Mouse (Mus musculus) ES-E14 (cell line): ENCODE measurements around the gene 2700049A03Rik. TPM values are rescaled to one million over a fixed set of nuclear protein-coding genes. Genes with fewer than 3 reads are reported as not detected.

ENCODE experiments used
- DNase-seq: peaks from one replicate; pipeline ENCODE4 v3.0.0-alpha.2; 2013; ENCODE audit warnings: low read depth, low spot score
- H3K27ac ChIP-seq: 2 replicates; pipeline ENCODE4 v1.5.1; 2012; ENCODE audit warnings: low read depth, mild to moderate bottlenecking, low read length, moderate library complexity, mixed read lengths; ENCODE audit not compliant: poor library complexity, insufficient read depth, severe bottlenecking
- H3K36me3 ChIP-seq: 2 replicates; pipeline ENCODE4 v1.6.1; 2012; ENCODE audit warnings: mild to moderate bottlenecking, low read length, moderate library complexity, mixed read lengths; ENCODE audit not compliant: control insufficient read depth, poor library complexity, insufficient read depth, severe bottlenecking
- H3K4me1 ChIP-seq, 2 experiments: fragments of 150-350 bp in 1 of 2; sonication (generic) in 1 of 2; 2 replicates each; pipeline ENCODE4 v1.6.1; 2012; ENCODE audit warnings: low read length in 2 of 2, mild to moderate bottlenecking in 1 of 2, mixed read lengths in 1 of 2; ENCODE audit not compliant: control insufficient read depth in 2 of 2, insufficient read depth in 2 of 2, poor library complexity in 1 of 2
- H3K4me3 ChIP-seq, 2 experiments: fragments of 150-350 bp in 1 of 2; sonication (generic) in 1 of 2; 2 replicates each; pipeline ENCODE4 v1.5.1; 2012; ENCODE audit warnings: low read length in 2 of 2, low read depth in 1 of 2, mild to moderate bottlenecking in 1 of 2, mixed read lengths in 1 of 2; ENCODE audit not compliant: insufficient read depth in 1 of 2, poor library complexity in 1 of 2, severe bottlenecking in 1 of 2
- H3K9ac ChIP-seq: 2 replicates; pipeline ENCODE4 v1.6.1; 2012; ENCODE audit warnings: low read depth, mild to moderate bottlenecking, low read length, mixed read lengths; ENCODE audit not compliant: poor library complexity, insufficient read depth, severe bottlenecking
- H3K9me3 ChIP-seq: fragments of 150-350 bp; sonication (generic); 2 replicates; pipeline ENCODE4 v1.6.1; 2012; ENCODE audit warnings: low read depth, mild to moderate bottlenecking, low read length; ENCODE audit not compliant: control insufficient read depth, insufficient read depth
- CHD2 ChIP-seq: IDR thresholded peaks from 2 replicates; pipeline ENCODE4 v1.6.1; 2014; ENCODE audit warnings: mild to moderate bottlenecking, low read depth, low read length, inconsistent platforms
- HCFC1 ChIP-seq: IDR thresholded peaks from 2 replicates; pipeline ENCODE4 v1.6.1; 2012; ENCODE audit warnings: low read length, inconsistent platforms, borderline replicate concordance; ENCODE audit not compliant: insufficient read depth
- MAFK ChIP-seq: IDR thresholded peaks from 2 replicates; pipeline ENCODE4 v1.6.1; 2014; ENCODE audit warnings: mild to moderate bottlenecking, low read depth, low read length, inconsistent platforms; ENCODE audit not compliant: insufficient read depth
- ZC3H11A ChIP-seq: IDR thresholded peaks from 2 replicates; pipeline ENCODE4 v1.6.1; 2012; ENCODE audit warnings: low read depth, mild to moderate bottlenecking, inconsistent platforms, low read length, borderline replicate concordance
- ZNF384 ChIP-seq: IDR thresholded peaks from 2 replicates; pipeline ENCODE4 v1.6.1; 2012; ENCODE audit warnings: low read depth, low read length, inconsistent platforms
- in situ Hi-C, 2 experiments: fragments of 600-800 bp; cut with MboI; formaldehyde crosslinking; loops; one replicate each; pipeline ENCODE4 v1.15.1; 2025; ENCODE audit warnings: low sequenced_read_pairs in 2 of 2, inconsistent platforms in 1 of 2; ENCODE audit not compliant: unreplicated experiment in 2 of 2
- total RNA-seq: library from RNA; depleted of rRNA; stranded (reverse); fragments of 300-350 nt; gene quantifications from 2 replicates; pipeline ENCODE4 v1.2.3, GENCODE M21; 2012

Gene 2700049A03Rik
- total RNA-seq, 1 experiment = 18.3 TPM

GRCm38 (mm10) chr12:71274519-71275237 is 138.0 kb downstream of the 2700049A03Rik start:
- in situ Hi-C loops = no loop called here
- H3K9me3 ChIP-seq = no peaks in the 10 kb centered on the region
- no peaks in the 10 kb centered on the region for H3K36me3 ChIP-seq
- H3K4me3 ChIP-seq = no peak overlapping the region
- no peak overlapping the region for H3K9ac ChIP-seq
- peaks cover 0 to 9% of the 10 kb centered on the region in 2 experiments; a peak in 1 of 4 replicates for H3K4me1 ChIP-seq
- no peak overlapping the region for H3K27ac ChIP-seq
- DNase-seq = no peak
- TF ChIP-seq HCFC1 = no peak
- no peak for TF ChIP-seq CHD2
- TF ChIP-seq ZC3H11A = no peak
- no peak for TF ChIP-seq ZNF384
- TF ChIP-seq MAFK = no peak

GRCm38 (mm10) chr12:71275906-71276595 is 139.4 kb downstream of the 2700049A03Rik start:
- H3K36me3 ChIP-seq = no peaks in the 10 kb centered on the region
- no peak overlapping the region for H3K4me3 ChIP-seq
- peaks cover 0 to 4% of the 10 kb centered on the region in 2 experiments; a peak in 1 of 4 replicates for H3K4me1 ChIP-seq
- in situ Hi-C loops = no loop called here
- no peak overlapping the region for H3K27ac ChIP-seq
- H3K9ac ChIP-seq = no peak overlapping the region
- H3K9me3 ChIP-seq = no peaks in the 10 kb centered on the region
- TF ChIP-seq ZC3H11A = no peak
- no peak for TF ChIP-seq MAFK
- no peak for TF ChIP-seq HCFC1
- TF ChIP-seq CHD2 = no peak
- no peak for TF ChIP-seq ZNF384
- DNase-seq = no peak

- TF ChIP-seq ZNF384 (peak; percentile 75), HCFC1 (no peak)
- H3K4me1 ChIP-seq = peaks cover 0 to 6% of the 10 kb centered on the region in 2 experiments; a peak in 1 of 4 replicates
- no peak overlapping the region for H3K4me3 ChIP-seq
- no peaks in the 10 kb centered on the region for H3K9me3 ChIP-seq
- H3K9ac ChIP-seq = no peak overlapping the region
- H3K36me3 ChIP-seq = no peaks in the 10 kb centered on the region
- no peak overlapping the region for H3K27ac ChIP-seq
- no peak for DNase-seq
- in situ Hi-C loops = no loop called here
Observed at GRCm38 (mm10) chr12:71279521-71280262, 143.0 kb downstream of the 2700049A03Rik start.

- H3K4me3 ChIP-seq = no peak overlapping the region
- DNase-seq = no peak
- no peak overlapping the region for H3K27ac ChIP-seq
- in situ Hi-C loops = no loop called here
- H3K9me3 ChIP-seq = no peaks in the 10 kb centered on the region
- H3K9ac ChIP-seq = no peak overlapping the region
- no peak for TF ChIP-seq HCFC1
- no peak for TF ChIP-seq ZNF384
- no peak for TF ChIP-seq ZC3H11A
- TF ChIP-seq CHD2 = no peak
- no peak for TF ChIP-seq MAFK
- H3K36me3 ChIP-seq = no peaks in the 10 kb centered on the region
- H3K4me1 ChIP-seq = peaks cover 0 to 6% of the 10 kb centered on the region in 2 experiments; a peak in 1 of 4 replicates
Observed at GRCm38 (mm10) chr12:71281201-71281768, 144.6 kb downstream of the 2700049A03Rik start.
